Mouse (Mus musculus): Measurements from ENCODE around the gene Amhr2.

The Amhr2 gene

GRCm38 (mm10) chr15:102499370-102499769 lies 54.2 kb downstream of the Amhr2 start:
- Histone ChIP-seq H3K4me3 (replicated peaks; ENCODE audit: low read length) (no peak overlapping the region), H3K36me3 (ENCODE audit: insufficient read depth, low read length) (peaks cover 100% of the 10 kb centered on the region), H3K4me1 (replicated peaks; ENCODE audit: low read depth, low read length) (peaks cover 57% of the 10 kb centered on the region), H3K27me3 (ENCODE audit: insufficient read depth, low read length) (no peaks in the 10 kb centered on the region), H3K9me3 (ENCODE audit: low read length) (no peaks in the 10 kb centered on the region)
- TF ChIP-seq NANOG (IDR thresholded peaks at IDR 0.05; ENCODE audit: borderline replicate concordance, low read length) = no peak

GRCm38 (mm10) chr15:102499851-102500250 lies 54.7 kb downstream of the Amhr2 start:
- H3K4me3 ChIP-seq (replicated peaks; ENCODE audit: low read length) = no peak overlapping the region
- peaks cover 100% of the 10 kb centered on the region for H3K36me3 ChIP-seq (ENCODE audit: insufficient read depth, low read length)
- TF ChIP-seq CTCF (conservative IDR thresholded peaks at IDR 0.05; ENCODE audit: low read length) (no peak), NANOG (IDR thresholded peaks at IDR 0.05; ENCODE audit: borderline replicate concordance, low read length) (no peak), POU5F1 (IDR thresholded peaks at IDR 0.05; ENCODE audit: borderline replicate concordance, low read length) (no peak)
- H3K4me1 ChIP-seq (replicated peaks; ENCODE audit: low read depth, low read length) = peaks cover 57% of the 10 kb centered on the region
- H3K27me3 ChIP-seq (ENCODE audit: insufficient read depth, low read length) = no peaks in the 10 kb centered on the region
- H3K9me3 ChIP-seq (ENCODE audit: low read length) = no peaks in the 10 kb centered on the region

- Histone ChIP-seq H3K9me3 (ENCODE audit: low read length) (no peaks in the 10 kb centered on the region), H3K36me3 (ENCODE audit: insufficient read depth, low read length) (peaks cover 100% of the 10 kb centered on the region), H3K27me3 (ENCODE audit: insufficient read depth, low read length) (no peaks in the 10 kb centered on the region), H3K4me3 (replicated peaks; ENCODE audit: low read length) (no peak overlapping the region), H3K4me1 (replicated peaks; ENCODE audit: low read depth, low read length) (peaks cover 63% of the 10 kb centered on the region)
- TF ChIP-seq POU5F1 (IDR thresholded peaks at IDR 0.05; ENCODE audit: borderline replicate concordance, low read length) (no peak), NANOG (IDR thresholded peaks at IDR 0.05; ENCODE audit: borderline replicate concordance, low read length) (no peak), CTCF (conservative IDR thresholded peaks at IDR 0.05; ENCODE audit: low read length) (no peak)
Observed at GRCm38 (mm10) chr15:102500479-102500878, 55.3 kb downstream of the Amhr2 start.

GRCm38 (mm10) chr15:102501084-102501814 lies 56.1 kb downstream of the Amhr2 start:
- H3K36me3 ChIP-seq (ENCODE audit: insufficient read depth, low read length) = peaks cover 100% of the 10 kb centered on the region
- H3K27me3 ChIP-seq (ENCODE audit: insufficient read depth, low read length) = no peaks in the 10 kb centered on the region
- TF ChIP-seq NANOG (IDR thresholded peaks at IDR 0.05; ENCODE audit: borderline replicate concordance, low read length) = no peak
- TF ChIP-seq CTCF (conservative IDR thresholded peaks at IDR 0.05; ENCODE audit: low read length) = no peak
- TF ChIP-seq POU5F1 (IDR thresholded peaks at IDR 0.05; ENCODE audit: borderline replicate concordance, low read length) = no peak
- no peak overlapping the region for H3K4me3 ChIP-seq (replicated peaks; ENCODE audit: low read length)
- H3K4me1 ChIP-seq (replicated peaks; ENCODE audit: low read depth, low read length) = peaks cover 70% of the 10 kb centered on the region
- H3K9me3 ChIP-seq (ENCODE audit: low read length) = no peaks in the 10 kb centered on the region

- peaks cover 77% of the 10 kb centered on the region for H3K4me1 ChIP-seq (replicated peaks; ENCODE audit: low read depth, low read length)
- TF ChIP-seq NANOG (IDR thresholded peaks at IDR 0.05; ENCODE audit: borderline replicate concordance, low read length) = no peak
- no peak for TF ChIP-seq POU5F1 (IDR thresholded peaks at IDR 0.05; ENCODE audit: borderline replicate concordance, low read length)
- no peak for TF ChIP-seq CTCF (conservative IDR thresholded peaks at IDR 0.05; ENCODE audit: low read length)
- H3K27me3 ChIP-seq (ENCODE audit: insufficient read depth, low read length) = no peaks in the 10 kb centered on the region
- H3K9me3 ChIP-seq (ENCODE audit: low read length) = no peaks in the 10 kb centered on the region
- peaks cover 98% of the 10 kb centered on the region for H3K36me3 ChIP-seq (ENCODE audit: insufficient read depth, low read length)
- H3K4me3 ChIP-seq (replicated peaks; ENCODE audit: low read length) = no peak overlapping the region
Observed at GRCm38 (mm10) chr15:102502254-102502840, 57.2 kb downstream of the Amhr2 start.

GRCm38 (mm10) chr15:102503447-102503846 lies 58.3 kb downstream of the Amhr2 start, which contains the start of gene Gm10337:
Gene Gm10337, plus strand, starts transcription at chr15:102503722.
- no peaks in the 10 kb centered on the region for H3K9me3 ChIP-seq (ENCODE audit: low read length)
- no peaks in the 10 kb centered on the region for H3K27me3 ChIP-seq (ENCODE audit: insufficient read depth, low read length)
- TF ChIP-seq CTCF (conservative IDR thresholded peaks at IDR 0.05; ENCODE audit: low read length) (no peak), POU5F1 (IDR thresholded peaks at IDR 0.05; ENCODE audit: borderline replicate concordance, low read length) (no peak), NANOG (IDR thresholded peaks at IDR 0.05; ENCODE audit: borderline replicate concordance, low read length) (no peak)
- H3K4me1 ChIP-seq (replicated peaks; ENCODE audit: low read depth, low read length) = peaks cover 81% of the 10 kb centered on the region
- H3K4me3 ChIP-seq (replicated peaks; ENCODE audit: low read length) = no peak within 1 kb of the TSS
- H3K36me3 ChIP-seq (ENCODE audit: insufficient read depth, low read length) = peaks cover 97% of the 10 kb centered on the region

All from E14TG2a.4 (cell line).